Mouse (Mus musculus) ovary, postnatal 14 days (tissue): Measurements from ENCODE around the gene Barhl2.

ENCODE experiments used
- DNase-seq: peaks from one replicate; pipeline ENCODE4 v3.0.0; 2022; ENCODE audit warnings: low spot score

Gene Barhl2

DNA sequence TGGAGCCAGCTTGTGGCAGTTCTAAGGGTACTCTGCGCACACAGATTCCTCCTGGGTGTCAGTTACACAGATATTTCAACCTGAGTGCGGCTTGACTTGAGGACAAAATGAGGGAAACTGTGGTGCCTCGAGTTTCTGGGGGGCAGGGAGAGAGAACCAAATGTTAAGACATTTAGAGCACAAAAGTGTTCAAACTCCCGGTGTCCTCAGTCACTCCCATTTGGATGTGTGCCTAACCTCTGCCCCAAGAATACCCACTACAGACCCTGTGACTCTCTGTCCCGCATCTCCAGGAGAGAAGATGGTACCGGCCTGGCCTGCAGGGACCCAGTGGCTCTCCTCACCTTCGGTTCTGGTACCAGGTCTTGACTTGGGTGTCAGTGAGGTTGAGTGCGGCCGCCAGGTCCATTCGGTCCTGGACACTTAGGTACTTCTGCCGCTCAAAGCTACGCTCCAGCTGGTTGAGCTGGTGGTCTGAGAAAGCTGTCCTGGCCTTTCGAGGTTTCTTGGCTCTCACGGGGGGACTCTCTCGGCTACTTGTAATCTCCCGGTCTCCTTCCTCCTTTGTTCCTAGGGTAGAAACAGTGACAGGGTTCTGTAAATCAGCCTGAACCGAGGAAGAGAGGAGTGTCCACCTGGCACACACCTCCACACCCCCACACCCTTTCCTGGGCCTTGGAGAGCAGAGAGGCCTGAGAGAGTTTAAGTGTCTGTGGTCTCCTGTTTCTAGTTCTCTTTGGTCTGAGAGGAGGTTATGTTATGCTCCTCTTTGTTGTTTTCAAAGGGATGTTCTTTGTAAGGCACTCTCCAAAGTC, 2.7 kb downstream of the Barhl2 start:
- DNase-seq = no peak

DNA sequence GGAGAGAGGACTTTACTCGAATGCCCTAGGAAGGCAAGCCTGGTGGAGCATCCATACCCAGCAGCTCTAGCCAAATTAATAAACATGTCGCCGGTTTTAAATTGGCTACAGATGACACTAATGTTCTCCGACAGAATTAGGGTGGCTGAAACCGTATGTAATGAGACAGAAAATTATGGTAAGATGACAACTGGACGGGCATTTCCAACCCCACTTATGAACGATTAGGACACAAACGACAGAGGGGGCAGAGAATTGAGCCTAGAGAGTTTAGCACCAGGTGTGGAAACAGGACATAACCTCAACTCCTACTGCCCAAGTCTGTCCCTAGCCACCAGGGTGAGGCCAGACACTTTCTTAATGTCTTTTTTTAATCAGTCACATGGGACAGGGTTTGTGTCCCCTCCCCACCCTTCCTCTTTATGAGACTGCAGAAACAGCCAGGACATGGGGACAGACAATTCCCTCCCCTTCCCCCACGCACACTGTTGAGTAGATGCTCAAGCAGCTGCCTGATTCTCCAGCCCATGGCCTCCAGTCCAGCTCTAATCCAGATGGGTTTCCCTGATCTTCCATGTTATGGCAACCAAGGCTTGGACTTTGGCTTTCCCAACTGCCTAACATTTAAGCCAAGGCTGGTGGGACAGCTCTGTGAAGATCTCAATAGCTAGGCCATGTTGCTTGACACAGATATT, 3.4 kb downstream of the Barhl2 start:
- no peak for DNase-seq

DNA sequence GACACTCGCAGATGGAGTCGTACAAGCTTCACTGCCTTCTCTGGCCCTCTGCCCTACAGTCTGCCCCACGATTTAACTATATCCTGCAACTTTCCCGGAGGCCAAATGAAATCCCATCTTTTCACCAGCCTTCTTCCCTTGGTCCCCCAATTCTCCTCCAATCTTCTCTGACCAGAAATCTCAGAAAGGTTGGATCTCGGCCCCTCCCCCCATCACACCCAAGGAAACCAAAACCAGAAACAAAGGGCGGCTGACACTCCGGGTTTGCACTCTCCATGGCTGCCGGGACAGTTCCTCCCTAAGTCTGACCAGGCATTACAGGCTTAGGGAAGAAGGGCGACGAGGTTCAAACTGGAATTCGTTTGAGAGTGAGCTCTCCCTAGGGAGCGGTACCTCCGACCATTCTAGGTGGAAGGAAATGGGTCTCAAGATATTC, 4.1 kb downstream of the Barhl2 start:
- no peak for DNase-seq

DNA sequence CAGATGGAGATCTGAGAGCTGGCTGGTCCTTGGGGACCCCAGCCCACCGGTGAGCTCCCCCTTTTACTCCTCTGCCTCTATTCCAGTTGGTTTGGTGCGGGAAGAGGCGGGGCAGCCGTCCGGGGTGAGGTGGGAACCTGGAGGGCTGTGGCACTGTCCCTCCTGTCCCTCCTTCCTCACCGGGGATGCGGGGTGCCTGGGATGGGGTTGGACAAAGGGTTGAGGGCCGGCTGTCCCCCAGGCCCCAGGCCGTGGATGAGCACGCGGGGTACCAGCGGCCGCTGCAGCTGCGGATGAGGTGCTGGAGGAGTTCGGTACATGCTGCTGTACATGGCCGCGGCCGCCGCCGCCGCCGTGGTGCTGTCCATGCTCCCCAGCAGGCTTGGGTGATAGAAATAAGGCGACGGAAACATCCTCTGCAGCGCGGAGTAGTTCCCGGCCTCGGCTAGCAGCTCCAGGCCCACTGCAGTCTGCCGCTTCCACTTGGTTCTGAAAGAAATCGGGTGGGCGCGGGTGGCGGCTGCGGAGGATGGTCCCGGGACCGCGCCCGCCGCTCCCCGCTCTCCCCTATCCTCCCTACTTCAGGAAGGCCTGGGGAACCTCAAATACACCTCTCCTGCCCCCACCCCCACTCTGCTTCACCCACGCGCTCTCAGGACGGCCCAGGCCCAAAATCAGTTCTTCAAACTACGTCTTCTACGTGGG, 4.6 kb downstream of the Barhl2 start:
- no peak for DNase-seq

DNA sequence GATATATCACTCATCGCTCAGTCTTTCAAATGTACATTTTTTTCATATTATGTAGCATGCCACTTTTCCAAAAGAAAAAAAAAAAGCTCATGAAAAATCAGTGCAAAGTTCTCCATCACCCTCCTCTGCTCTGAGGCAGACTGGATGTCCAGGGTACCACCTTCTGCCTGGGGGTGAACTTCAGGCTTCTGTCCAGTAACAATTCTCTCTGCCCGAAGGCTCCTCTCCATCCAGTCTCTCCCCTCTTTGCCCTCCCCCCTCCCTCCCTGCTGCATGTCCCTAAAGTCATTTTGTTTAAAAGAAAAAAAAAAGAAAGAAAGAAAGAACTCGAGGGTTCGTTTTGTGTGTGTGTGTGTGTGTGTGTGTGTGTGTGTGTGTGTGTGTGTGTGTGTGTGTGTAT, 5.3 kb downstream of the Barhl2 start:
- no peak for DNase-seq

DNA sequence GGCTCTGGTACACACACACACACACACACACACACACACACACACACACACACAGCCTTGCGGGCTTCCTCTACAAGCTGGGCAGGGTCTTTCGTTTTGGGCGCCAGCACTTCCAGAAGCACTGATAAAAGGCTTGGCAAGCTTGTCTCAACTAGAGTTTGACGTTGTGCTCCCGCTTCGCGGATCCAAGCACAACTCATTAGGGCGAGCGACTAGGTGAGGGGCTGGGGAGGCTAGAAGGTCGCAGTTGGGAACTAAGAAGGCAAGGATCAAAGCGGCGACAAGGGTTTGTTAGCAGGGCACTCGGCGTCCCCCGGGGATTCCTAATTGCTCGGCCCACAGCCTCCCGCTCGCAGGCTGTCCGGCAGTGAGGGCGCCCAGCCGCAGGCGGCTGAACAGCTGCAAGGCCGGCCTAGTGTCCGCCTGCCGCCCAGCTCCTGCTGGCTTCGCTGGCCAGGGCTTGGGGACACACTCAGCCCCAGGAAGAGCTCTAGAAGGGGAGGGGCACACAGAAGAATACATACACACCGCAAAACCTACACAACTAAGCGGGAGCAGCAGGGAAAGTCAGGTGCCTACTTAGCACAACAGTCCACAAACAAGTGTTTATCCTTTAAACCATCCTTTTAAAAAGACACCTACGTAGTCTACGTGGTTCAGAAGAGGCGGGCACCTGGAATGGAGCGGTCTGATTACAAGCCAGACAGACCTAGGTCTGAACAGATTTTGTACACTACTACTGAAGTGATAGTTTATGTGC, 6.1 kb downstream of the Barhl2 start:
- no peak for DNase-seq

DNA sequence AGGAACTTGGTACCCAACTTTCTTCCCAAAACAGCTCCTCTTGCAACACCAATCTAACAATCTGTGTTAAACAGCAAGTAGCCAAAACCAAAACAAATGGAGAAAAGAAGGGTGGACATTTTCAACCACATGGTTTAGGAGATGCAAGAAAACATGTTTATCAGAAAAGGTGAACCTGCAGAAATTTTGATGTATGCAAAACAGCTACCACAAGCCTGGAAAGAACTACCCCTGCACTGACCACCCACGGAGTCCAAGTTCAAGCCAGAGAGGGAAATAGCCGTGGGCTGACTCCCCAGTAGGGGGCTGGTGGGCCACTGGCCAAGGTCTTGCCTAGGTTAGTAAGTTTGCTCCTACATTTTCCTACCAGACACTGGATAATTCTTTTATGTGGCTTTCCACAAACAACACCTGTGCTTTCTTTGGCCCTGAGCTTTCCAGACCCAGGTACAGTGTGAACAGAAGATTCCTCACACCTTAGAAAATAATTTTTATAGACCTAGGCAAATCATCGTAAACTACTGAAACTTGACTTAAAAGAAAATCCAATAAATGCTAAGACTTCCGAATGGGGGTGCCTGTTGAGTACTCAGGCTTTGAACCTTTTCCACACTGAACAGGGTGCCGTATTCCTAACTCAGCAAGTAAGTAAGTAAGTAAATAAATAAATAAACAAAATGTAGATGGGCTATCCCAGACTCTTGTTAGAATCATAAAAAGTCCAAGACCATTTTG, 7.4 kb downstream of the Barhl2 start:
- no peak for DNase-seq

DNA sequence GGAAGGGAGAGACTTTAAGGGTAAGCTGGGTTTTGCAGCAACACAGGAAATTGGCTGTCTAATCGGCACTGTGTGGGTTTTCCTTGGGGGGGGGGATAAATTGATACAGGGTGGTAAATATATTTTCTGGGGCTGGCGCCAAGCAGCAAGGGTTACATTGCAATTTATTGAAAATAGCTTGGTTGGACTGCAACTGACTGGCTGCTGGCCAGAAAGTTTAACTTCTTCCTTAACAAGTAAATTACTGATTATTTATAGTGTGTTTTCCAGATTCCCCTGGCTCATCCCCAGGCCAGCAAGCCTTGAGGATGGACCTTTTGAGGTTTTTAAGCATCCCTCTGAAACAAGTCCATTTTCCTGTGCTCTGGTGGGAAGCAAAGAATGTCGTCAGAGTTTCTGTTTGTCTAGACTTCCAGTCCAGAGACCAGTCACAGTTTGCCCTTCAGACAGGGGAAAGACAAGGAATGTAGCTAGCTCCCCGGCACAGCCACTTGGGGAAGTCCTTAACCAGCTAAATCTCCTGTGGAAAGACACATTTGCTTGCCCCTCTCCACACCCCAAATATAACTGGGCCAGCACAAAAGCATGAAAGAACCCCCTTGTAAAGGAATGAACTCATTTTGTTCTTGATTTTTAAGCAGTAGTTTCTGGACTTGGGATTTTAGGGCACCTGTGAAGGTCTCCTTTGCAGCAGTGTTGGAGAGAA, 8.1 kb downstream of the Barhl2 start:
- no peak for DNase-seq

DNA sequence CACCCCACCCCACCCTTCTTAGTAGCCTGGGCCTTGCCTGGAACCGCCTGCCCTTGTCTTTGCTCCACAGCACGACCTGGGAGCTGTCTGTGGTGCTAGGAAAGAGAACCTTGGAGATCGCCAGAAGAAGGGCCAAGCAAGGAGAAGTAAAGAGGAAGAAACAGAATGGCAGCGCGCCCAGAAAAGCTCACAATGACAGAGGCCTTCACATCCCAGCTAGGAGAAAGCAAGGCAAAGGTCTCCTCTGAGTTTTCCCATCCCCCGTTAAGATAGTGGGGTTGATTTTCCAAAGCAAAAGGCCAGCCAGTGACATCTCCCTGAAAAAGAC, 9.2 kb downstream of the Barhl2 start:
- DNase-seq = no peak

DNA sequence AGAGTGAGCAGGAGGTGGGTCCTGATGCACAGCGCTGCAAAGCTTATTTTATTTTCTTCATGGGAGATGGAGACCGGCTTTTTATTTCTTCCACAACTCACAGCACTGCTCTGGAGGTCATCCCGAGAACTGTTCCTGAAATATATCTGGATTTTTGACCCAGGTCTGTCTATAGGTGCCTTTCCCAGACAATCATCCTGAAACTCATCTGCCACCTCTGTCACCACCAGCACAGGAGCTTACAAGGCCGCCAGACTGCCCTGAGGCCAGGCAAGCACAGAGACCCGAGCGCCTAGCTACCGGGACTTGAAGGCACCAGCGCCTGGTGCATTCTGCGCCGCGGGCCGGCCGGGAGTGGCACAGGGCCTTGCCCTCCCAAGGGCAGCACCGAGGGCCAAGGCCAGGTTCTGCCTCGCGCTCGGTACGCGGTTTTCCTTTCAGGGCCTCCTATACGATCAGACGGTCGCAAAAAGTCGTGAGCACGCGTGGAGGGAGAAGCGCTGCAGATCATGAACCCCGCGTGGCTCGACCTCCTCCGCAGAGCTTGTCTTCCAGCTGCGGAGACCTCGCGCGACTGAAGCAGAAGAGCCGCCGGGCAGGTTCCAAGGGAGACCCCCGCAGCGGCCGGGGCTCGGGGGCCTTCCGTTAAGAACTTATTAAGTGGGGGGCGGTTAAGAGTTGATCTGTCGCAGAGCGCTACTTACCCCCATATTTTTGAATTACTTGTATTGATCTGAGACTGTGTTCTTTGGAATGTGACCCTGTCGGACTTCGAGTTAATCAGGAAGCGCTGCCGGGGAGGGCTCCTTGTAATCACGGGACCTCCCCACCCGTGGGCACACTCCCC, 9.8 kb downstream of the Barhl2 start:
- no peak for DNase-seq

DNA sequence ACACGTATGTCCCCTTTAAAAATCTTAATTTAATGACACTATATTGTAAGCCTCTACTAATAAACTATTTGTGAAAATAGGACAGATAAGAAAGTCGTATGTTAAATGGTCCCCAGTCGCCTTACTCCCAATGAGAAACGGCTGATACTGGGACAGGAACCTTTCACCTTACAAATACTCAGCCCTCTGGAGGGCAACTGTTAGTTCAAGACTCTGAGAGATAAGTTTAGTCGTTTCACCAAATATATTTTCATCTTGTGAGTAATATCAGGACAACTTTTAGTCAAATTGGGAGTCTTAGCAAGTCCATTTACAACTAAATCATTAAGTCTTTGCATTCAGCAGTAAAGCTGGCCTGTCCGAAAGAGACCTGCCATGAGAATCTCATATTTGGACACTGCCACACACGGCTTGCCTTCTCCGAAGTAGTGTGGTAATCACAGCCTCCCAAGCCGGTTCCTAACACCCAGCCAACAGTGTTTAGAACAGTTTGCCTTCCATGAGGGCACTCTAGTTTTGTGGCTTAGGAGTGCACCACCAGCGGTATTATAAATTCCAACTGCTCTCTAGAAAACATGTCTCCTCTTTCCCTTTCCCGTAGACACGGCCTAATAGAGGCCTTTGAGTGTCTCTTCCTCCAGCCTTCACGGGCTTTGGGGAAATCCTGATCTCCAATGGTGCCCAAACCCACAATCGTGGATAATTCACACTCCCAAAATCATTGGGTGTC, 10.7 kb downstream of the Barhl2 start:
- DNase-seq = no peak

DNA sequence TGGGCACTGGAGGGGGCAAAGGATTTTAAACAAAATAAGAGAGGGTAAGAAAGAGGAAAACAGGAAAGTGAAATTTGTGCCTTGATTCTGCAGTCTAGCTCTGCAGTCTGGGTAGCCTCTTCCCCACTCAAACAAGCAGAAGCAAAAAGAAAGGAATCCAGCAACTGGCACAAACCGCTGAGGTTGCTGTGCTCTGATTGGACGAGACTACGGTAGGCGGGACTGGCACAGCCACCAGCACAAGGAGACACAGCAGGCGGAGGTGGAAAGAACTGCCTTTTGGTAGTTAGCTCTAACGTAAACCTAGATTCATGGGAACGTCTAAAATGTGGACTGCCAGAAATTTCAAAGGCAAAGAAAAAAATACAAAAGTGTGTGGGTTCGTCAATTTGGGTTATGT, 11.4 kb downstream of the Barhl2 start:
- no peak for DNase-seq

DNA sequence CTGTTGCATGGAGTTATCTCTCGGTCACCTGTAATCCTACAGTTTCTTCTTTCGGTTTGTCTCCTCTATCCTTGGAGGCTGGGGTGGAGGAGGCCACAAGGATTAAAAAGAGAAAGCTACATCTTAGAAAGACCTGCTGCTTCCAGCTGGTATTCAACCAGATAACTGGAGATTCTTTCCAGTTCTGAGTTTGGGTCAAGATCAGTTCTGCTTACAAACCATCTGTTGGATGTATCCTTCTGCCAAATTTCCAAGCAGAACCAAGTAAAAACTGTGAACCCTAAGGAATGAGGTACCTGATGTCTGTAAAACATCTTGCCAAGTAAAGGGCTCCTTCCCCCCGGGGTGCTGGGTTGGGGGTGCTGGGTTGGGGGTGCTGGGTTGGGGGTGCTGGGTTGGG, 12.3 kb downstream of the Barhl2 start:
- DNase-seq = no peak

DNA sequence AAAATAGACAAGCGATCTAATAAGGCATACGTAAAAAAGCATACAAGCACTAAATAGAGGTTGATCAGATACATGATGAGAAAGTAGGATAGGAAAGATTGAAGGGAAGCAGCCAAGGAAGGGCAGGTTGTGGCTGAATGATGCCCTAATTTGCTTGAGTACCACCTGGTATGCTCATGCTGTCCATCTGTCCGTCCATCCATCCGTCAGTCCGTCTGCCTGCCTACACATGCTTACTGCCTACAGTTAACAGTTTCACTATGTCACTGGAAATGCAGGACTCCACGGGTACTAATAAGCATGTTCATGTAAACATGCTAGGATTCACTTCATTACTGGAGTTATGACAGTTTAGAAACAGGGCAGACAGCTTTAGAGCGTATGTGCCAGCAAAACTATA, 19.1 kb downstream of the Barhl2 start:
- no peak for DNase-seq

DNA sequence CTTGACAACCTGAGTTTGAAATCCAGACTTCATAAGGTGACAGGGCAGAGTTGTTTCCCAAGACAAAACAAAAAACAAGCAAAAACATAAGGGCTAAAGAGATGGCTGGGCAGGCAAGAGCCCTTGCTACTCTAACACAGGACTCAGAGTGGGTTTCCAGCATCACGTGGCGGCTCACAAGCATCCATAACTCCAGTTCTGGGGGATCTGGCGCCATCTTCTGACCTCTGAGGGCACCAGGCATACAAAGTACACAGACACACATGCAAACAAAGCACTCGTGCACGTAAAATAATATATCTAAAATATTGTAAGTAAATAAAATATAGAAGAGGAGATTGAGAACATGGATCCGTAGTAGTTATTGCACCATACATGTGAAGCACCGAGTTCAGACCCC, 31.9 kb downstream of the Barhl2 start:
- no peak for DNase-seq

DNA sequence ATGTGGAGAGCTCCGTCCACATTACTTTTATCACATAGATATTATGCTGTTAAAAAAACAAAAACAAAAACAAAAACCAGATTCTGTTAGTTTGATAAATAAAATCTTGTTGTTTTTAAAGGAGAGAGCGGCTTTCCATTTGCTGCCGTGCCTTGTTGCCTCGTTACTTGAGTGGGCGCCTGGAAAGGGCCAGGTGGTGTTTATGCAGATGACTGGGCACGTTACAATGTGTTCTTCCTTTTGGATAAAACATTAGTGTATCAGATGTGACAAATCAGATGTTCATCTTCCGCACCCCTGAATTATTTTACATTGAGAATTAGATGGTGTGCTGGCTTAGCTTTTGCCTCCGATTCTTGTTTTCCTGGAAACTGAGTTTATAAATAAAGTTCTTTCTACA, 37.1 kb downstream of the Barhl2 start:
- no peak for DNase-seq

DNA sequence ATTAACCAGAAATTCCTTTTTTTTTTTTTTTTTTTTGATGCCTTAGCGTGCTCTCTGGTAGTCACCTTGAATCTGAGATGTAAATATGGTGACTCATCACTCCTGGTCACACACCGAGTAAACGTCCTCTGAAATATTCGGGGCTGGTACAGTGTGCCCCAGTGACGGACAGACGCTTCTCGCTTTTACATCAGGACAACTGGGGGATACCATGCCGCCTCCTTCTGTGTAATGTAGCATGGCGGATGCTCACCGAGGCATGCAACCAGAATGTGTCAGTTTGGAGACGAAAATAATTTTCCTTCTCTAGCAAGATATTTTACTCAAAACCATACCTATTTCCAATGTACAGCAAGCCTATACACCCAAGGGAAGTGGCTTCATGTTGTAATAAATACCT, 37.6 kb downstream of the Barhl2 start:
- no peak for DNase-seq

DNA sequence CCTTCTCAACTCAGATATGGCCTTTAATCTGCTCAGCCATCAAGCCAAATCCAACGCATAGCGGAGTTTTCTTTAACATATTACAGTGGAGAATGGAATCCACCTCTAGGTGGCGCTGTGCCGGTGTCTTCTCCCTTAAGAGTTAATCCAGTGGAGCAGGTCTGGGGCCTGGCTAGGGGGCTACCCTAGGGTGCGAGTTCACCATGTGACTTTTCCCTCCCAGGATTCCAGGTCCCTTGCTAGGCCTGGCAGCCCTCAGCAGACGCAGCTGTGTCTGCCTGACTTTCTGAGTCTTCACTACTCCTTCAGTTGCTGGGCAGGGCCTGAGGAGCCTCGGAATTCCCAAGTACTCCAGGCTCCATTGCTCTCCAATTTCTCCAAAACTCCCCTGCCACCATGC, 40.8 kb downstream of the Barhl2 start:
- no peak for DNase-seq

DNA sequence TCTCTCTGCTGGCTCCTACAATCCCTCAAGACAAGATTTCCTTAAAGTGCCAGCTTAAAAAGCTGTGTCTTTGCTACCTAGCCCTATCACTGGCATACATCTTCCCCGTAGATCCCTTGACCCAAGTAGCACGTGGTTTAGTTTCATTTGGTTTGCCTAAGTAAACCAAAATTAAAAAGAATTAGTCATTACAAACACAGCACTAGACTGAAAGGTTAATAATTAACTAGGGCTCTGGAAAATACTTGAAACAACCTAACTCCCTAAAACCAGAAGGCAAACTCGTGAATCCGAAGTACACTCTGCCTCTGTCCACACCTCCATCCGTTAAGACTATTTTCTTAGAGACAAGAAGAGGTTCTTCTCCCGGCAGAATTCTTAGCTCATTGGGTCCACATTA, 41.4 kb downstream of the Barhl2 start:
- DNase-seq = no peak

DNA sequence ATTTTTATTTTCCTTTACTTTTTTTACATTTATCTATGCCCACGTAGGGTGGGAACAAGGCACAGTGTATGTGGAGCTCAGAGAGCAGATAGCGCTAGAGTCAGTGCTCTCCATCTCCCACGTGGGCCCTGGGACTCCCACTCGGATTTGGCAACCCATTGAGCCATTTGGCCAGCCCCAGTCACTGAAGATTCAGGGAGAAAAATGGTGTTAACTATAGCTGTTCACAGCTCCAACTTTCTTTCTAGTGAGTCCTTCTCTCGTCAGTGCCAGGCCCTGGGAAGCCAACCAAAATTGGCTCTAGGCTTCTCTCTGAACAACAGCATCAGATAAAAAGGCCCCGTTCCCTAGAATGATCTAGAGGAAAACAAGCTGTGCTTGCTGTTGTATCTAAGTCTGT, 42.2 kb downstream of the Barhl2 start:
- DNase-seq = no peak
